Mouse (Mus musculus): ENCODE measurements around the gene Wbp2. TPM values are rescaled to one million over a fixed set of nuclear protein-coding genes. Genes with fewer than 3 reads are reported as not detected.

Wbp2 gene
- polyA plus RNA-seq, 1 experiment from 2014 or later: 33.2 TPM

GRCm38 (mm10) chr11:116042372-116043138, 44.2 kb downstream of the Wbp2 start:
- Histone ChIP-seq H3K4me2 (no peak overlapping the region), H3K9me3 (no peaks in the 10 kb centered on the region), H3K27me3 (no peaks in the 10 kb centered on the region), H3K4me3 (replicated peaks) (no peak overlapping the region), H3K9ac (replicated peaks) (no peak overlapping the region), H3K27ac (no peak overlapping the region), H3K4me1 (replicated peaks) (no peaks in the 10 kb centered on the region), H3K36me3 (peaks cover 75% of the 10 kb centered on the region)
- 60% methylated on average over 5 of the region's 5 CpGs for WGBS
- ATAC-seq (ENCODE audit: insufficient number of reproducible peaks, insufficient read depth, low FRiP score, low TSS enrichment, low read depth): no peak

GRCm38 (mm10) chr11:116041833-116042232, 45.0 kb downstream of the Wbp2 start:
- Histone ChIP-seq H3K27me3 (no peaks in the 10 kb centered on the region), H3K27ac (no peak overlapping the region), H3K4me1 (replicated peaks) (no peaks in the 10 kb centered on the region), H3K4me2 (no peak overlapping the region), H3K9ac (replicated peaks) (no peak overlapping the region), H3K36me3 (peaks cover 68% of the 10 kb centered on the region), H3K4me3 (replicated peaks) (no peak overlapping the region), H3K9me3 (no peaks in the 10 kb centered on the region)
- WGBS: 94% methylated on average over 2 of the region's 2 CpGs
- no peak for ATAC-seq (ENCODE audit: insufficient number of reproducible peaks, insufficient read depth, low FRiP score, low TSS enrichment, low read depth)

GRCm38 (mm10) chr11:116040593-116040992, 46.2 kb downstream of the Wbp2 start:
- Histone ChIP-seq H3K27ac (no peak overlapping the region), H3K4me2 (no peak overlapping the region), H3K4me3 (replicated peaks) (no peak overlapping the region), H3K4me1 (replicated peaks) (no peaks in the 10 kb centered on the region), H3K9ac (replicated peaks) (no peak overlapping the region), H3K36me3 (peaks cover 56% of the 10 kb centered on the region), H3K9me3 (no peaks in the 10 kb centered on the region), H3K27me3 (no peaks in the 10 kb centered on the region)
- no peak for ATAC-seq (ENCODE audit: insufficient number of reproducible peaks, insufficient read depth, low FRiP score, low TSS enrichment, low read depth)
- 92% methylated on average over 6 of the region's 6 CpGs for WGBS

- H3K4me3 ChIP-seq (replicated peaks): no peak overlapping the region
- H3K36me3 ChIP-seq: peaks cover 57% of the 10 kb centered on the region
- H3K9me3 ChIP-seq: no peaks in the 10 kb centered on the region
- ATAC-seq (ENCODE audit: insufficient number of reproducible peaks, insufficient read depth, low FRiP score, low TSS enrichment, low read depth): no peak
- H3K9ac ChIP-seq (replicated peaks): no peak overlapping the region
- no peaks in the 10 kb centered on the region for H3K27me3 ChIP-seq
- H3K4me2 ChIP-seq: no peak overlapping the region
- H3K27ac ChIP-seq: no peak overlapping the region
- H3K4me1 ChIP-seq (replicated peaks): peaks cover 3% of the 10 kb centered on the region; the same call in 1 of the 2 replicates
- WGBS: 95% methylated on average over 9 of the region's 9 CpGs
These were observed 49.0 kb downstream of the Wbp2 start for GRCm38 (mm10) chr11:116037826-116038225.

- Histone ChIP-seq H3K36me3 (peaks cover 51% of the 10 kb centered on the region), H3K4me3 (replicated peaks) (no peak overlapping the region), H3K27ac (no peak overlapping the region), H3K9ac (replicated peaks) (no peak overlapping the region), H3K27me3 (no peaks in the 10 kb centered on the region), H3K4me2 (no peak overlapping the region), H3K4me1 (replicated peaks) (peaks cover 9% of the 10 kb centered on the region), H3K9me3 (no peaks in the 10 kb centered on the region)
- ATAC-seq (ENCODE audit: insufficient number of reproducible peaks, insufficient read depth, low FRiP score, low TSS enrichment, low read depth): no peak
- 67% methylated on average over 3 of the region's 3 CpGs for WGBS
These were observed 50.1 kb downstream of the Wbp2 start for GRCm38 (mm10) chr11:116036671-116037070.

- Histone ChIP-seq H3K4me3 (replicated peaks) (no peak overlapping the region), H3K9ac (replicated peaks) (no peak overlapping the region), H3K36me3 (peaks cover 38% of the 10 kb centered on the region), H3K27me3 (no peaks in the 10 kb centered on the region), H3K4me1 (replicated peaks) (peaks cover 17% of the 10 kb centered on the region), H3K27ac (no peak overlapping the region), H3K4me2 (no peak overlapping the region), H3K9me3 (no peaks in the 10 kb centered on the region)
- ATAC-seq (ENCODE audit: insufficient number of reproducible peaks, insufficient read depth, low FRiP score, low TSS enrichment, low read depth): no peak
- 96% methylated on average over 6 of the region's 6 CpGs for WGBS
These were observed 52.2 kb downstream of the Wbp2 start for GRCm38 (mm10) chr11:116034584-116034983.

GRCm38 (mm10) chr11:116030898-116031845, 55.6 kb downstream of the Wbp2 start:
- H3K4me1 ChIP-seq (replicated peaks): peaks cover 17% of the 10 kb centered on the region
- H3K27me3 ChIP-seq: no peaks in the 10 kb centered on the region
- peak overlapping the region; percentile 72 for H3K4me3 ChIP-seq (replicated peaks)
- WGBS: 27% methylated on average over 14 of the region's 14 CpGs
- no peaks in the 10 kb centered on the region for H3K9me3 ChIP-seq
- ATAC-seq (ENCODE audit: insufficient number of reproducible peaks, insufficient read depth, low FRiP score, low TSS enrichment, low read depth): peak; percentile 17; the same call in 1 of the 2 replicates
- H3K9ac ChIP-seq (replicated peaks): peak overlapping the region; percentile 93
- peak overlapping the region; percentile 91 for H3K4me2 ChIP-seq
- 0 out of 2 replicates have a peak, but pooled peaks cover 21% of the 10 kb centered on the region for H3K36me3 ChIP-seq
- peak overlapping the region; percentile 100 for H3K27ac ChIP-seq

- Histone ChIP-seq H3K27ac (peak within 1 kb of the TSS; percentile 100), H3K9me3 (no peaks in the 10 kb centered on the region), H3K36me3 (0 out of 2 replicates have a peak, but pooled peaks cover 21% of the 10 kb centered on the region), H3K4me3 (replicated peaks) (peak within 1 kb of the TSS; percentile 72), H3K9ac (replicated peaks) (peak within 1 kb of the TSS; percentile 93), H3K4me2 (peak within 1 kb of the TSS; percentile 91), H3K4me1 (replicated peaks) (peaks cover 17% of the 10 kb centered on the region), H3K27me3 (no peaks in the 10 kb centered on the region)
- WGBS: under 1% methylated on average over 67 of the region's 67 CpGs
- ATAC-seq (ENCODE audit: insufficient number of reproducible peaks, insufficient read depth, low FRiP score, low TSS enrichment, low read depth): peak; percentile 96
These were observed 56.5 kb downstream of the Wbp2 start, which contains the start of gene Unk for GRCm38 (mm10) chr11:116030088-116030897. TSS of gene Unk (plus strand) at chr11:116030322.

GRCm38 (mm10) chr11:116029086-116029865, 57.5 kb downstream of the Wbp2 start:
- Histone ChIP-seq H3K27ac (no peak overlapping the region; the same call in 1 of the 2 replicates), H3K36me3 (0 out of 2 replicates have a peak, but pooled peaks cover 13% of the 10 kb centered on the region), H3K9ac (replicated peaks) (peak overlapping the region; percentile 93; the same call in 1 of the 2 replicates), H3K4me2 (peak overlapping the region; percentile 91), H3K9me3 (no peaks in the 10 kb centered on the region), H3K27me3 (no peaks in the 10 kb centered on the region), H3K4me1 (replicated peaks) (peaks cover 17% of the 10 kb centered on the region), H3K4me3 (replicated peaks) (peak overlapping the region; percentile 72)
- ATAC-seq (ENCODE audit: insufficient number of reproducible peaks, insufficient read depth, low FRiP score, low TSS enrichment, low read depth): no peak
- WGBS: 86% methylated on average over 6 of the region's 6 CpGs
